Mouse (Mus musculus): ENCODE results near the gene Cdk17. TPM values are rescaled to one million over a fixed set of nuclear protein-coding genes. Genes with fewer than 3 reads are reported as not detected.
A peak's percentile ranks its signal among the peaks of the same experiment; 100 is the strongest.
"Not testable (repeated sequence)": the region's sequence is repeated elsewhere in the genome, so short reads cannot be mapped to it uniquely, and the experiment has no call there.

The Cdk17 gene
- polyA plus RNA-seq, 1 experiment, result 25.8 TPM

DNA sequence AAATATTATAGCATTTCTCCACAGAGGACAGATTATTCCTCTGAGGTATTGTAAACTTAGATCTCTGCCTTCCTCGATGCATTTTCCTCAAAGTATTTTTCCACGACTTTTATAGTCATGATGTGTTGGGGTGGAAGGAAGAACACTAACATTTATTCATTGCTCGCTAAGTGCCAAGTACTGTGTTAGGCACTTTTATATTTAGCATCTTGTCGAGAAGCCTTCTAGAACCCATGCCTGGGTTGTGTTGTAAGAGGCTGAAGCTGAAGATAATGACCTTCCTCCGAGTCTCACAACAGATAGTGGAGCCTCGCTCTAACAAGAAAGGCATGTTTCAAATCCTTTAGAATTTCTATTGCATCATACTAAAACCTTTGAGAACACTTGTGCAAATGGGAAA is 8.9 kb upstream of the Cdk17 start:
- H3K27ac ChIP-seq (ENCODE audit: insufficient read depth, low read depth, low read length), result no peak overlapping the region
- H3K4me1 ChIP-seq (ENCODE audit: control insufficient read depth, insufficient read depth, low read length), result peaks cover 4% of the 10 kb centered on the region; the same call in 1 of the 2 replicates
- no peak overlapping the region for H3K4me3 ChIP-seq (ENCODE audit: insufficient read depth, low read length)
- no peak for TF ChIP-seq CTCF (IDR thresholded peaks at IDR 0.05; ENCODE audit: low read depth, low read length)
- no peak for TF ChIP-seq POLR2A (IDR thresholded peaks at IDR 0.05; ENCODE audit: borderline replicate concordance, low read depth, low read length)

DNA sequence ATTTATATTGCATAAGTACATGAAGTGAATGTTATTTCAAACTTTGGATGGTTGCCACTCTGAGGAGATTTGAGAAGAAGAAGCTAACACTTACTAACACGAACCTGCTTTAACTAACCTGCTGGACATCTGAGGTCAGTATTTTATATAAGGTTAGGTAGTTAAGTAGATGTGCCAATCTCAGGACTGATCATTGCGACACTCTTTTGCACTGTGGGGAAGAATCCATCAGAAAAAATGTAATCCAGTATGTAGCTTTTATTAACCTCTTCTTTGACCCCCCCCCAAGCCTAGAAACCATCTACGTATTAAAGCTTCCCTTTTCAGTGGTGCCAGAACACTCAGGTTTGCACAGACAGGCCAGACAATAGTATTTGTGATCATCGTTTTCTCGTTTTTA is 8.0 kb upstream of the Cdk17 start:
- Histone ChIP-seq H3K27ac (ENCODE audit: insufficient read depth, low read depth, low read length) (no peak overlapping the region), H3K4me1 (ENCODE audit: control insufficient read depth, insufficient read depth, low read length) (peaks cover 4% of the 10 kb centered on the region; the same call in 1 of the 2 replicates), H3K4me3 (ENCODE audit: insufficient read depth, low read length) (no peak overlapping the region)
- TF ChIP-seq CTCF (IDR thresholded peaks at IDR 0.05; ENCODE audit: low read depth, low read length), result no peak

DNA sequence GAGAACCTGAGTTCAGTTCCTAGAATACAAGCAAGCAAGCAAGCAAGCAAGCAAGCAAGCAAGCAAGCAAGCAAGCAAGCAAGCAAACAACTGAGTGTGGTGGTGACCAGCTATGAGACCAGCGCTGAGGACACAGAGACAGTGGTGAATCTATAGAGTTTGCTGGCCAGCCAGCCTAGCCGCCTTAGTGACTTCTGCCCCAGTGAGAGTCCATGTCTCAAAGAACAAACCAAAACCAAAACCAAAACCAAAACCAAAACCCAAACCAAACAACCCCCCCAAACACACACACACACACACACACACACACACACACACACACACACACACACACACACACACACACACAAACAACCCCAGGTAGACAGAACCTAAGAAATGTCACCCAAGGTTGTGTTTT is 7.3 kb upstream of the Cdk17 start:
- H3K4me1 ChIP-seq (ENCODE audit: control insufficient read depth, insufficient read depth, low read length); H3K4me3 ChIP-seq (ENCODE audit: insufficient read depth, low read length); H3K27ac ChIP-seq (ENCODE audit: insufficient read depth, low read depth, low read length): not testable (repeated sequence)

DNA sequence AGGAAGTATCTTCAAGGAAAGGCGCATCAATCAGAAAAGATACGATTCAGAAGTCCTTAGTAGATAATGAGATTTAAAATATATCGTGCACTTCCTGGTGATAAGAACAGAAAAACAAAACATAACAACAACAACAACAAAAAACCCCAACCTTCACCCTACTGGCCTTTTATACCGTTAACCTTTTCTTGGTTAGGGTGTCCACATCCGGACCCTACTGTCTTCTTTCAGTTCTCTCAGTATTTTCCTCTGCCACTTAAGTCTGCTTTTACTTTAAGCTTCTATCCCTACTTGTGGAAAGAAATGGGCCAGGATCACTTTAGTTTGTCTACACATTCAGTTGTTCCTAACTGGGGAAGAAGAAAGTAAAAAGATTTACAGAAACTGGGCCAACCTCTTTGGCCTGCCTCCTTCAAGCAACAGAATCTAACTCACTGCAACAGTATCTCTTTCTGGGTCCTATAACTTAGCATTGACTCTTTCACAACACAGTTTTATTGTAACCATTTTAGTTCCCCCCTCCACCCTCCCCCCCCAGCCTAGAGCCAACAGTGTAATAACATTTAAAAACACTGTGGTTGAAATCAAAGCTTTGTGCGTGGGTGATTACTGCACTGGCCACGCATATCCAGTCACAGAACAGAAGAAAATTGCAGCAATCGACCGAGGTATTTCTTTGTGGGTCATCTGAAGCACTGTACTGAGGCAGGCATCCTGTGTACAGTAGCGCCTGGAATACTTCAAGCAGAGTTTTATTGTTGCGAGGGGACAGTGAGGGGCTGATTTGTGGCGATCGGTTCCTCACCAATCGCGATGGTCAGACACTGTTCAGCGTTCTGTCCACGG is 801 bp upstream of the Cdk17 start:
- peak overlapping the region; percentile 78 for H3K4me3 ChIP-seq (ENCODE audit: insufficient read depth, low read length)
- H3K27ac ChIP-seq (ENCODE audit: insufficient read depth, low read depth, low read length), result peak overlapping the region; percentile 38
- peaks cover 18% of the 10 kb centered on the region for H3K4me1 ChIP-seq (ENCODE audit: control insufficient read depth, insufficient read depth, low read length)
- TF ChIP-seq CTCF (IDR thresholded peaks at IDR 0.05; ENCODE audit: low read depth, low read length) (no peak), POLR2A (IDR thresholded peaks at IDR 0.05; ENCODE audit: borderline replicate concordance, low read depth, low read length) (no peak)

DNA sequence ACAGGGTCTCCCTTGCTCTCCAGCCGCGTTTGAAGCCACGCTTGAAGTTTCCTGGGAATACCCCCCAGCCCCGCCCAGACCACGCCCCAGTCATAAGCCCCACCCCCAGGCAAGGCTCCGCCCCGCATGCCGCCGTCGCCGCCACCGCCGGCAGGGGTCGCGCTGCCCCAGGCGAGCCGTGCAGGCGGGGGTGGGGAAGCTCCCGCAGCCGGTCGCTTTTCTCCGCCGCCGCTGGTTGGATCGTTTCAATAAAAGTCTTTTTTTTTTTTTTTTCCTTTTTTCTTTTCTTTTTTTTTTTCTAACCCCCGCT is 223 bp upstream of the Cdk17 start:
- TF ChIP-seq CTCF (IDR thresholded peaks at IDR 0.05; ENCODE audit: low read depth, low read length) (peak; percentile 53), POLR2A (IDR thresholded peaks at IDR 0.05; ENCODE audit: borderline replicate concordance, low read depth, low read length) (no peak)
- Histone ChIP-seq H3K27ac (ENCODE audit: insufficient read depth, low read depth, low read length) (peak overlapping the region; percentile 92), H3K4me3 (ENCODE audit: insufficient read depth, low read length) (peak overlapping the region; percentile 100), H3K4me1 (ENCODE audit: control insufficient read depth, insufficient read depth, low read length) (peaks cover 21% of the 10 kb centered on the region)

DNA sequence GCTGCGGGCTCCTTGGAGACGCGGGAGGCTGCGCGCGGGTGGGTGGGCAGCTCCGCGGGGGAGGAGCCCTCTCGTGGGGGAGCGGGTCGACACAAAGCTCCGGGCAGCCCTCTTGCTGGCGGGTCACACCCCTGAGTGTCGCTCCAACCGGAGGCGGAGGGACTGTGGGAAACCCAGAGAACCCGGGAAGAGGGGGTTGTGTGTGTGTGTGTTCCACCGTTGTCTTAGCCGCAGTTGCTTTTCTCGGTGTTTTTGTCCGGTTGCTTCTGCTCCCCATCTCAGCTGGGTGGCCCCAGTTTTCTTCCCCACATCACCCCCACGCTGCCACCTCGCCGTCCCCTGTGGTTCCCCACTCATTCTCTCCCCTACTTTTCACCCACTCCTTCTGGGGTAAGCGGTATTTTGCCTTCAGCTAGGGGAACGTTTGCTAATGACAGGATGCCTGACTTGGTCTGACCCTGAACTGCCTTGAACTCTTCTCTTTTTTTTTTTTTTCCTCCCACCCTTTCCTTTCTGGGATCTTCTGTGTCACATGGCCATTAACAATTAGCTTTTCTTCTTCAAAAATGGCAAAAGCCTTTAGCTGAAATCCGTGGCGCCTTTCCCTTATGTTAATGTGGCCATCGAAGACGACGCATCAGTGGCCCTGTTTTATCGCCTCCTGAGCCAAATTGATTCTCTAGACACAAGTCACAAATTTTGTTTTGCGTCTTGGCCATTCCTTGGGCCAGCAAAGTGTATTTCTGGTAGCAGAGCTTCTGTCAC is 1.0 kb downstream of the Cdk17 start:
- peak overlapping the region; percentile 92 for H3K27ac ChIP-seq (ENCODE audit: insufficient read depth, low read depth, low read length)
- peaks cover 30% of the 10 kb centered on the region for H3K4me1 ChIP-seq (ENCODE audit: control insufficient read depth, insufficient read depth, low read length)
- TF ChIP-seq CTCF (IDR thresholded peaks at IDR 0.05; ENCODE audit: low read depth, low read length) (no peak), POLR2A (IDR thresholded peaks at IDR 0.05; ENCODE audit: borderline replicate concordance, low read depth, low read length) (no peak)
- H3K4me3 ChIP-seq (ENCODE audit: insufficient read depth, low read length), result peak overlapping the region; percentile 100

DNA sequence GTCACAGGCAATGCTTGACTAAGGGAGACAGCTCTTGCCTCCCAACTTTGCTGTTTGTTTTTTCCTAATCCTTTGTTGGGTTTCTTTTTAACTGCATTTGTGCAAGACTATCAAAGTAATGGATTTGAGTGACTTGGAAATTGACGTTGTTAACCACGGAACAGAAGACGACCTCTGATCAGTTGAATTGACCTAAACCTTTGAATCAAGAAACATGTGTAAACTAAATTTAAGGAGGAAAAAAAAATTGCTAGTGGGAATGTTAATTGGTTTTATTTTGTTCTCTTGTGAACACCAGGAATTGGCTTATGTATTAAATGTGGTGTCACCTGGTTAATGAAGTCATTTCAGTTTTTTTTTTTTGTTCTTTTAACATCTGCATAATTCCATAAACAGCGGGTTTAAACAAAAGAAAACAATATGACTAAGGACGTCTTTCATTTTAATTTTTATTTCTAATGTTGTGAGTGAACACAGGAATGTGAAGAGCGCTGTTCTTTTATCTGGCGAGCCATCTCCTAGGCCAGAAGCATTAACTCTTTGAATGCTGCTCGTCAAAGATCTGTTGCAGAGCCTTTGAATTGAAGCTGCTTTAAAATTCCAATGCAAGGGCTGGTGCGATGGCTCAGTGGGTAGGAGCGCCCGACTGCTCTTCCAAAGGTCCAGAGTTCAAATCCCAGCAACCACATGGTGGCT is 1.7 kb downstream of the Cdk17 start:
- peaks cover 30% of the 10 kb centered on the region for H3K4me1 ChIP-seq (ENCODE audit: control insufficient read depth, insufficient read depth, low read length)
- H3K4me3 ChIP-seq (ENCODE audit: insufficient read depth, low read length), result peak overlapping the region; percentile 100
- peak overlapping the region; percentile 92 for H3K27ac ChIP-seq (ENCODE audit: insufficient read depth, low read depth, low read length)
- TF ChIP-seq CTCF (IDR thresholded peaks at IDR 0.05; ENCODE audit: low read depth, low read length) (no peak), POLR2A (IDR thresholded peaks at IDR 0.05; ENCODE audit: borderline replicate concordance, low read depth, low read length) (no peak)

DNA sequence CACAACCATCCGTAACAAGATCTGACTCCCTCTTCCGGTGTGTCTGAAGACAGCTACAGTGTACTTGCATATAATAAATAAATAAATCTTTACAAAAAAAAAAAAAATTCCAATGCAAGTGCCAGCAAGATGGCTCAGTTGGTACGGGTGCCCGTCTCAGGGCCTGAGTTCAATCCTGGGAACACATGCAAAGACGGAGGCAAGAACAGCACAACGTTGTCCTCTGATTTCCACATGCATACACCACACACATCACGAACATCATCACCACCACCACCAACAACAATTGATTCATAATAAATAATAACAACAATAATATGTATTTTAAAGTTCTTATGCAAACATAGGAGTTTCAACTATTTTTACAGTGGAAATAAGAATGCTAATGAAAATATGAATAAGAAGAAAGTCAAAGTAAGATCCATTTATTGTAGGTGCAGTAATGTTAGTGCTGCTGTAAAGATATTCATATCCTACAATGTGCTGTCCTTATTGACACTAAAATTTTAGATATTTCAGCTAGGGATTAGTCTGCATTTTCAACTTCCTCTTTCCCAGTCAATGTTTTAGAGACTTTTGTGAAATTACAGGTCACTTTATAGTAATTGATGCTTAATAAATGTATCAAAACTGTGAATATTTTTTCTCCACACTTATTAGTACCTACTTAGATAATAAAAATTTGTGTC is 2.4 kb downstream of the Cdk17 start:
- Histone ChIP-seq H3K27ac (ENCODE audit: insufficient read depth, low read depth, low read length) (no peak overlapping the region), H3K4me3 (ENCODE audit: insufficient read depth, low read length) (peak overlapping the region; percentile 12; the same call in 1 of the 2 replicates), H3K4me1 (ENCODE audit: control insufficient read depth, insufficient read depth, low read length) (peaks cover 31% of the 10 kb centered on the region)
- TF ChIP-seq CTCF (IDR thresholded peaks at IDR 0.05; ENCODE audit: low read depth, low read length) (no peak), POLR2A (IDR thresholded peaks at IDR 0.05; ENCODE audit: borderline replicate concordance, low read depth, low read length) (no peak)

DNA sequence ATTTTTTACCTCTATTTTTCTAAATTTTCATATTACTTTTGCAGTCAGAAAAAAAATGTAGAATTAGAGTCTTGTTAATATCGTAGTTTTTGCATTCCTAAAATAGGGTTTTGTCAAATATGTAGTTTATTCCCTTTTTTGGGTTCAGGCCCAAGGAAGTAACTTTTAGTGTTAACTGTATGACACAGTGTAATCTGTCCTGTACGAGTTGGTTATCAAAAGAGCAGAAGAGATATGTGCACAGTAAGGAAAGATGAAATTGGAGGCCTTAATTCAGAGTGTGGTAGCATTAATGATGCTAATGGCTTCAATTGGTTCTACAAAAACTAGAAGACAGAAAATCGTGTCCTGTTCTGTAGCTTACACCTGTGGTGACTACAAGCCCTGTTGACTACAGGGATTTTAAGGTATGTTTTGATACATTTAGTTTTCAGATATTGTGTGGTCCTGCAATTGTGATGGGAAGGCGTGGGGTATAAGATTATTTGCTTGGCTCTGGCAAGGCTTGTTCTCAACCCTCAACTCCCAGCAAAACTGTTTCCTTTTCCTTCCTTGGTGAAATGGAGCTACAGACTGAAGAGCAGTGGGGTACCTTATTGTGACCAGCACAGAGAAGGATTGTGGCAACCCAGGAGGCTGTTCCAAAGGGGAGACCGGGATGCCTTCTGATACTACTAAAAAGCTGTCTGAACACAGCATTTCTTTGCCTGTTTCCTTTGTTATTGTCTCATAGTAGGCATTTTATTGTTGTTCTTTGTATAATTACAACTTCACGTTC is 3.2 kb downstream of the Cdk17 start:
- no peak for TF ChIP-seq CTCF (IDR thresholded peaks at IDR 0.05; ENCODE audit: low read depth, low read length)
- no peak for TF ChIP-seq POLR2A (IDR thresholded peaks at IDR 0.05; ENCODE audit: borderline replicate concordance, low read depth, low read length)
- H3K4me3 ChIP-seq (ENCODE audit: insufficient read depth, low read length), result no peak overlapping the region
- H3K27ac ChIP-seq (ENCODE audit: insufficient read depth, low read depth, low read length), result no peak overlapping the region
- H3K4me1 ChIP-seq (ENCODE audit: control insufficient read depth, insufficient read depth, low read length), result peaks cover 33% of the 10 kb centered on the region

All from bone marrow macrophage, adult 2 months (primary cell).